Mouse (Mus musculus) frontal cortex, adult 2 months (tissue): ENCODE data around the gene Ttc27. TPM values are rescaled to one million over a fixed set of nuclear protein-coding genes. Genes with fewer than 3 reads are reported as not detected.

Source experiments
- DNase-seq, 2 experiments: peaks; one replicate each; pipeline ENCODE4 v3.0.0; 2022; ENCODE audit warnings: low spot score in 1 of 2; ENCODE audit errors: extremely low spot score in 1 of 2
- polyA plus RNA-seq: library from polyadenylated mRNA; depleted of rRNA; stranded (reverse); fragments of >200 nt; gene quantifications from 2 replicates; pipeline ENCODE4 v1.2.3, GENCODE M21; 2012

The Ttc27 gene
- polyA plus RNA-seq, 1 experiment: 13.5 TPM

DNA sequence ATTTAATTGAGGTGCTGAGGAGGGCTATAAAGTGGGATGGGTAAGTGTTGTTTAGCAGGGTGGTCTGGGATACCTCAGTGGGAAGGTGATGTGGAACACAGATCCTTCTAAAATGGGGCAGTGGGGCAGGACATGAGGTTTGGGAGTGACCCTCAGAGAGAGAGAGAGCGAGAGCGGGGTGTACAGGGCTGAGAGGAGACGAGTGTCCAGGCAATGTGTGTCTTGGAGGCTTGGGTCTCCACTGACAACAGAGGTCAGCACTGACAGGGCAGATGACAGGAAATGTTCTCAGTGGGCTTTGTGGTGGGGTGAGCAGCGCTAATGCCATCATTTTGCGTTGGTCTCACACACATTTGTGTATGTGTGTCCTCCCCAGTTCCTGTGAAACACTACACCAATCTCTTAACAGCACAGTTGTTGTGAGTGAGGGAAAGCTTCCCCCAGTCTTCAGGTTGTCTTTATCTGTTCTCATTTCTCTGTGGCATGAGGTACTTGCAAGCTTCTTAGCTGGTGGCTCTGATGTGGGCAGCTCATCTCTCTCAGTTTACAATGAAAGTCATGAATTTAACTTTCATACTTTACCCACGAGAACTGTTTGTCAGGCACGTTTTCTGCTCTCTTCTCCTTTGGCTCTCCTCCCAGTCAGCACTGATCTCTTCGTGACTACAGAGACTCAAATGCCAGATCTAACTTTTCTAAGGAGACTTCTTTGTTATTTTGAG is 35.5 kb downstream of the Ttc27 start:
- peak in 1 of 2 experiments; percentile 32 for DNase-seq

DNA sequence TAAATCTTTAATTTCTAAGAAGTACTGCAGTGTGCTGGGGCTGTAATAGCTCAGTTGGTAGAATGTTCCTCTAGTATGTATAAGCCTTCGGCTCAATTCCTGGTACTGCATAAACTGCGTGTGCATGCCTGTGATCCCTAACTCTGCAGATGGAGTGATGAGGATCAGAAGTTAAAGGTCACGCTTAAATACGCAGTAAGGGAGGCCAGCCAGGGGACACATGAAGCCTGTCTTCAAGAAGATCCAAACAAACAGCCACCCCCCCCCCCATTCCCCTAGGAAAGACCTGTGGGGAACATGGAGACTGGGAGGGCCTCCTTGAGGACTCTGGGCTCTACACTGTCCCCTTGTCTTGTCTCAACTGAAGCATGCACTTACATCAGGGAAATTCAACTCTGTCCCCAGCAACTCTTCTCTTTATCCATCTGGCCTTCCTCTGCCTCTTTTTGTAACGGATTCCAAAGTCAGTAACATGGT is 36.1 kb downstream of the Ttc27 start:
- no peak for DNase-seq

DNA sequence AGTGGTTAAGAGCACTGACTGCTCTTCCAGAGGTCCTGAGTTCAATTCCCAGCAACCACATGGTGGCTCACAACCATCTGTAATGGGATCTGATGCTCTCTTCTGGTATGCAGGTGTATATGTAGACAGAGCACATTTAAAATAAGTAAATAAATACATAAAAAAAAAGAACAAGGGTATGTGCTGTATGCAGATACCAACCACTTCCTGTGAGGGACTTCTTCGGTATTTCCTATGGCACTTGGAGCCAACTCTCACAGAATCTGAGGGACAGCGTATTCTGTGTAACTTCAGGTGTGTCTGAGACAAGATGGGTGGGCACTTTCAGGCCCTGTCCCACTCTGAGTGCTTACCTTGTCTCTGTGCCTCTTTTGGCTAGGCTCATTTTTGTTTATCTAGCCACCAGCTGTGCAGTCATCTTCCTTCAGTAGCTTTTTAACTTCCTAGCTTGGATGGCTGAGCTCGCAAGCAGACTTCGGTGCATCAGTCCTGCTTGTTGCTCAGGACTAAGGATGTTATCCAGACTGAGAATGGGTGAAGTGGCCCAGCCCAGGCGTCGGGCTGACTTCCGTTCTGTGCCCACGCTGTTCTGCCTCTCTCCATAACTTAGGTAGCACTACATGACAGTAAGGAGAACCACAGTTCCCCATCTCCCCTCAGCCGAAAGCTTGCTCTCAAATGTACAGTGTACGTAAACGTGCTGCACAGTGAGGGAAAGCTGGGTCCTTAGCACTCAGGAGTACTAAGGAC is 37.0 kb downstream of the Ttc27 start:
- DNase-seq: no peak

DNA sequence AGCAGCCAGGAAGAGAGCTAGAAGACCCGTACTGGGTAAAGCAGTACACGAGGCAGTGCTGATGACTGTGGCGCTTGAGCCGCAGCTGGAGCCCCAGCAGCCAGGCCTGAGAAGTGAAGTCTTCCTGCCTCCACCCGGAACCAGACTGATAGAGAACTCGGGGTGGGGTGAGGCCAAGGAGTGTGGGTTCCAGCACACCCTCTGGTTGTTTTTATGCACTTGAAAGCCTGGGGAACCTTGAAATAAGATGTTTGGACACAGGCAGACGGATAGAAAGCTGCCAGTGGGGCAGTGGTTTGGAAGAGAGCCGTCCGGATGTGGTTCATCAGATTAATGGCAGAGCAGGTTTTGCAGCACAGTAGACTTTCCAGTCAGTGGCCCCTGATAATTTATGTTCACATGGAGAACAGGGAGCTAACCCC is 51.9 kb downstream of the Ttc27 start:
- no peak for DNase-seq

DNA sequence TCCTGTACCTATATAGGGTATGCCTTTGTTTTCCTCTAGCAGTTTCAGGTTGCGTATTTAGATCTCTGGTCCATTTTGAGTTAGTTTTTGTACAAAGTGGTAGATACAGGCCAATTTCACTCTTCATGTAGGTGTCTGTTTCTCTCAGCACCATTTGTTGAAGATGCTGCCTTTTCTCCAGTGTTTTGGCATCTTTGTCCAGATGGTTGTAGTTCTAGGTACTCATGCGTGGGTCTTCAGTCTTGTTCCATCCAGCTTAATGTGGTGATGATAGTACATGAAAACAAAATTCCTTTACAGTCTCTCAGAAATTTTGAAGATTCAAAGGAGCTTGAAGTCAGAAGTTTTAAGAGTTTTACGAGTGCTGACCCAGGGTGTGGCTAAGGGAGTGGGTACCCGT is 54.8 kb downstream of the Ttc27 start:
- no peak for DNase-seq

DNA sequence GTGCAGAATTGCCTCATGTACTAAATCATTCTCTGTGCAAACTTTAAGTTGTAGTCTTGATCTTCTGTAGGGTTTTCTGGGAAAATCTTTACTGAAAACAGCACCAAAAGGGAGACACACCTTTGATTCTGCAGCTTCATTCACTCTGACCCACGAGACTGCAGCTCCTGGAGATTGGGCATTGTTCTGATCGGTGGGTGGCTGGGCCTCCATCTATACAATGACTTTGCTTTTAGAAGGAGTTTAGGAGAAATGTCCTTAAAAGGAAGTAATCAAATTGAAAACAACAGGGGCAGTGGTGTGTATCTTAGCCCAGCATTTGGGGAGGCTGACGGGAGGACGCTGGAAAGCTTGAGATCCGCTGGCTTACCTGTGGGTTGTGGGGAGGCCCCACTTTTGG is 56.0 kb downstream of the Ttc27 start:
- no peak for DNase-seq

DNA sequence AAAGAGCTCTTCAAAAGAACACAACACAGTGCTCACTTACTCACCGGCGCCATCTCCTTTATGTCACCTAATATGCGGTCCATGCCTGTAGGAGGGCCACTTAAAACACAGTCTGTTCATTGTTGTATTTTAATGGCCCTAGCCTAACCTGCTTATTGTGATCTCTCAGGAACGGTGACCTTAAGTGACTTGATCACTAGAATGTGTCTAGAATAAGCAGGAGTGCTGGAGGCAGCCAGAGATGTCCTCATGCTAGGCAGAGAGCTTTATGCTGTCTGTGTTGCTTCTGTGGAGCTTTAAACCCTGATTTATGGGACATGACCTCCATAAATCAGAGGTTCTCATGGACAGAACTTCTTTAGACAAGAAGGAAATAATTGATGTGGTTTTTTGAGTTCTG is 62.6 kb downstream of the Ttc27 start:
- no peak for DNase-seq

DNA sequence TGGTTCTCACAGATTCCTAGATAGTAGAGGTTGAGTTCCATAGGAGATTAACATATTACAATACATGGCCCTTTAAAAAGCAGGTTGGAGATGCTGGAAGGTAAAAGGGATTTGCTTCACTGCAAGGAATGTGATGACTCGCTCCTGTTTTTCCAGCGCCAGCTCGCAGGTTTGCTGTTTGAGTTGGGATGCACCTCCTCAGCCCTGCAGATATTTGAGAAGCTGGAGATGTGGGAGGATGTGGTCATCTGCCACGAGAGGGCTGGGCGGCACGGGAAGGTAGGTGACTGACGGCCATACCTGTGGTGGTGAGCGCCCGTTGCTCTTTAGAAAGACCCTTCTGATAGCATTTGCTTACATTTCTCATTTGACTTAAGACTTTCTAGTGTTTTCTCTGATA is 63.1 kb downstream of the Ttc27 start:
- no peak for DNase-seq

DNA sequence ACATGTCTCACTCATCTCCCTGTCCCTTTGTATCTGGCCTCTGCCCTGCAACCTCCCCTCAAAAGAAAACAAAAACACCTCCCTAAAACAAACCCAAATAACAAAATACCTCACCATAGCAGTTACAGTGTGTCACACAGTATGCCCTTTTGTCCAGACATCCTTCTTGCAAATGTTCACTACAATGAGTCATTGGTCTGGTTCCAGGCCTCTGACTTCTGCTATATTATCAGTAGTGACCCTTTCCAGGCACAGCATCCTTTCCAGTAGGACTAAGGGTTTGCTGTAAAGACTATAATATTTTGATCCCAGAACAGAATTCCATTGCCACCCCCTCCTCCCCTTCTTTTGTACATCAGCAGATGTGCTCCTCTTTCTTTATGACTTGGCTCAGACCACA is 64.4 kb downstream of the Ttc27 start:
- DNase-seq: no peak

DNA sequence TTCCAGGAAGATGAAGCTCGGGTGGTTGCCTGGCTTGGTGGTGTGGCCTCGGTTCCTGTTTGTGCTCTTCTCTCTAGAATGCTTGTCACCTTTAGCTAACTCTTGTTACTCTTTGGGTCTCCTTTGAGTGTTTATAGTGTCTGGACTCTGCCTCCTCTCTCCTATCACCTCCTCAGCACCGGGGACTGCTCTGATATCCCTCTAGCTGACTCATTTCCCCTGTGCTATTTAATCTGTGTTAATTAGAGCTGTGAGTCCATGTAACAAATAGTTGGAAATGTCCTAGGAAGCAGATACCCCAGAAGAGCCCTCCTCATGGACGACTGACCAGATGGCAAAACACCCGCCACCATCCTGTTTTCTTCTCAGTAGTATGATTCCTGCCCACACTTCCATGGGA is 68.1 kb downstream of the Ttc27 start:
- no peak for DNase-seq

DNA sequence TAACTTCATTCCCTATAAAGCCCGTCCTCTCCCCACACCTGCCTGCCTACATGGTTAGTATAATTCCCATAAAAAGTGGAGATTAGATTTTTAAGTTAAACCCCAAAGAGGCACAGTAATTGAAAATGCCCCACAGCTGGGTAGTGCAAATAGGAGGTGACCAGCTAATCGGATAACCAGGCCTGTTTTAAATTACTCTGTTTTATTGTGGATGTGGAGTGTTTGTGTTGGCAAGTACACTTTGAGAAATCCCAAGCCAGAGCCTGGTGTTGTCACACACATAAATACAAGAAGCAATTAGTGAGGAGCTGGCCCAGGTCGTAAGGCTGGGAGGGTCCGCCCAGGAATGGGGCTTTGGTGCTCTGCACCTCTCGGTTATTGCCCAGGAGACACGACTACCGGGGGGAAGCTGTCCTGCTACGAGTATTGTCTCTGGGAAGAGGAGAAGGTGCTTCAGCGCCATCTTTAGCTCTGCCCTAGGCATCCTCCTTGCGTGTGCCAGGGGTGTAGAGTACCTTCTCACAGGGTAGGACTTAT is 68.7 kb downstream of the Ttc27 start:
- no peak for DNase-seq

DNA sequence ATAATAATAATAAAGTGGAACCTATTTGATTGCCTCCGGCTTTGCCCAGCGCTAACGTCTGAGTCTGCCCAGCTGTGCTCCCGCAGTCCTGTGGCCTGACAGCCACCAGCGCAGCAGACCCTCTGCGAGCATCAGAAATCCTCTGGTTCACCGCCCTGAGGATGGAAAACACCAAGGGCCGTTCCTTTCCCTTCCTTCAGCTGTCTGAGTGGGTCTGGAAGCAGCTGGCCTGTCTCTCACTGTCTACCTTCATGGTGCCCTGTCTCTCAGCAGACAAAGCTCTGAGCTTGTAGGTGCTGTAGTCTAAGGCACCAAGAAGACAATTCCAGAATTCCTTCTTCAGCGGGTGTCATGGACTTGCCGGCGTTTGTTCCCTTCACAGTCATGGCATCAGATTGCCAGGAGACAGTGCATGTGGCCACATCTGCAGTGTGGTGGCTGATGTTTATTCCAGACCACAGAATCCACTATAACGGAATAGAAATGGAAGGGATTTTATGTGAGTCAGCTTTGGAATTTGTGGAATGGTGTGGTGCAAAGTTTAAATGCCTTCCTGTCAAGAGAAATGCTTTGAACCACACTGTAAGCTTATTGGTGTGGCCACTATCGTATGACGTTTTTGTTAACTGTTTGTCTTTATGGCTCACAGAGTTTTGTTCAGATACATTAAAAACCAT is 78.6 kb downstream of the Ttc27 start:
- DNase-seq: no peak

DNA sequence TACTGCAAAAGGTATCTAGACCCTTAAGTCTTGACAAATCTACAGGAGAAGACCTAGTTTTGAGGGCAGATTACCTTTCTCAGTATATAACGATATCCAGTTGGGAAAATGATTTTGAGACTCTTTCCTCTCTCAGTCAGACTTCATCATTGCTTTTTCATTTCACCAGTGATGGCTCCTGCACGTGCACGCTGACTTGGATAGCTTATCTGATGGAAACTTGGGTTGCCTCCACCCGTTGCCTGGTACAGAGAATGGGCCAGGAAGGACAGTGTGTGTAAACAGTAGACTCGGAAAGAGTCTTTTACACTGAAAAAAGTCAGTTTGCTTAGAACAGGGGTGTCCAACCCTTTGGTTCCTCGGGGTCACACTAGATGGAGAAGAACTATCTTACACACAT is 82.3 kb downstream of the Ttc27 start:
- no peak for DNase-seq

DNA sequence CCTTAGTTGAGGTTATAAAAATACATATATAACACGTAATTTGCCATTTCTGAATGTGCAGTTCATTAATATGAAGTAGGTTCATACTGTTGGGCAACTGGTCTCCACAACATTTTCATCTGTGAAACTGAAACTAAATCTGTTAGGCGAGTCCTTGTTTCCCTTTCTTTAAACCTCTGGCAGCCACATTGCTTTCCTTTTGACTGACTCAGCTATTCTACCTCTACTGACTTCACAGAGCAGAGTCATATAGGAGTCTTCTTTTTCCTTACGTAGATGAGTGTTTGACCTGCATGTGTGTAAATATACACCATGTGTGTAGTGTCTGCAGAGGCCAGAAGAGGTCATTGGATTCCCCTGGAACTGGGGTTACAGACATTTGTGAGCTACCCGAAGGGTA is 85.2 kb downstream of the Ttc27 start:
- no peak for DNase-seq

DNA sequence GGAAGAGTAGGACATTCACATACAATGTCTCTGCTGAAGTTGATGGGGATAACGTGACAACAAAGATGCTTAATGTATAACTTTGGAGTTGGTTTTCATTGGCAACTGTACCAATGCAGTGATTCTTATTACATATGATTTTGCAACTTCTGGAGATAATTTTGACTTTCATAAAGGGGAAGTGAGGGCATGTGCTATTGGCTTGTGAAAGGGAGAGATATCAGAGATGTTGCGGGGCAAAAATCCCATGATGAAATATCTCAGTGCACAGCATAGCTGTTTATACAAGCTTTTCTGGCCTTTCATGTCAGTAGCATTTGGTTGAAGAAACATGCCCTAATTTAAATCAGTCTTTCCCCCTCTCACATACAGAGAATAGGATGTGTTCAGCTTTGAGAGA is 86.3 kb downstream of the Ttc27 start:
- DNase-seq: no peak

DNA sequence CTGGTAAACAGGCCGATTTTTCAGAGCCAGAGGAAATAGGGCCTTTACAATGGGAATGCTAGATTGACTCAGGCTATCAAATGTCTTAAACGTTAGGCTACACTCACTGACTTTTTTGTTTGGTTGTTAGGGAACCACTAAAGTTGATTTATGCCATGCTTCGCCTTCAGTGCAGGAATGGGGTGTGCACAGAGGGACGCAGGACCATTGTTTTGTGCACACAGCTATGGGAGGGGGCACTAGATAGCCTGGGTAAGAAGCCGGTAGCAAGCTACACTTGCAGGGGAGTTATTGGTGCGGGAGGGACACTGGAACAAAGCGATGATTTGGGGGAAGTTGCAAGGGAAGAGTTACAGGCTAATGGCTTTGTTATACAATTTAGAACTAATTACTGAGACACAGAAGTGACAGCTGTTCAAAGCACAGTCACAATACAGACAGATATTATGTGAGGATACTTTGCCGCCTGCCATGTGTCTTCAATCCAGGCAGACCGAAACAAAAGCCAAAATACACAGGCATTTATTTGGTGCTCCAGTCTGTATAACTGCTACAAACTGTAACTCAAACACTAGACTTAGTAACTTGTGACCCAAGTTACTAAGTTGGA is 86.9 kb downstream of the Ttc27 start:
- no peak for DNase-seq

DNA sequence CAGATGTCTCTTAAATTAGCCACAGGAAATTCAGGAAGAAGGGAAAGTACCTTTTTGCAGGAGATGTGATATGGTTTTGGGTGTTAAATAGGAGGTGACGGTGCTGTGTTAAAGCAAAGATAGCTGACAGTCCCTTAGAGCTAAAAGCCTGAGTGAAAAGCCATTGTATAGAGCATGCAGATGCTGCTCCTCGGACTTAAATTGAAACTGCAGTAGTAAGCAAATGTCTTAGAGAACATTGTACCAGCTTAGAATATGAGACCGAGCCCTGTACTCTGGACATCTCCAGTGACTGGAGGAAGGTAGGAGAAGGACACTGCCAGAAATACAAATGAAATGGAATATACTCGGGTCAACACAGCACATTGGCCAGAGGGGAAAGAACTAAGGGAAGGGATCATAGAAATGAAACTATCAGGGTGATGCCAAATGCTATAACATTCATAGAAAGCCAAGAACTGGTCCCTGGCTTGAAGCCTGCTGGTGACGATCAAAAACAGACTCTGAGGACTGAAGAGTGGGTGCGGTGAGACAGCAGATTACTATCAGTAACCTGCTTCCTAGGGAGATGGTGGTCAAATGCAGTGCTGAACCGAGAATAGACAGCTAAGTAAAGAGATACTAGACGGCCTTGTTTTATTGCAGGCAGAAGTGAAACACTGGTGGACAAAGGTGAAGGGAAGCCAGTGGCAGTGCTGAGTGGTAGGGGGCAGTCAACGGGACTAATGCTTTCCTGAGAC is 90.1 kb downstream of the Ttc27 start:
- no peak for DNase-seq

DNA sequence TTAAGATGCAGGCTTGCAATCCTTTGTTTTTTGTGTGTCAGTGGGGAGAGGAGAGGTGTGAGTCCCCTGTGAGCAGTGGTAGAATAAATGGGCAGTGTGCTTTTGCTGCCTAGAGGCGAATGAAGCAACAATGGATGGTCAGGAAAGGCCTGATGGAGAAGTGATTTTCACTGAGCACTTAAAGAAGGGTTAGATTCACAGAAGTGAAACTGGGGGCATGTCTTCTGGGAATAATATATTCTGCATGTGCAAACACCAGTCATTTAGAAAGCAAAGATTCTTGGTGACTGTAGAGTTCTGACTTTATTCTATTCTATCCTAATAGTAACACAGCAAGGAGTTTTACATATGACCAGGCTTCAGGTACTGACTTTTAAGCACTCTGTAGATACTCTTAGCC is 90.8 kb downstream of the Ttc27 start:
- no peak for DNase-seq

DNA sequence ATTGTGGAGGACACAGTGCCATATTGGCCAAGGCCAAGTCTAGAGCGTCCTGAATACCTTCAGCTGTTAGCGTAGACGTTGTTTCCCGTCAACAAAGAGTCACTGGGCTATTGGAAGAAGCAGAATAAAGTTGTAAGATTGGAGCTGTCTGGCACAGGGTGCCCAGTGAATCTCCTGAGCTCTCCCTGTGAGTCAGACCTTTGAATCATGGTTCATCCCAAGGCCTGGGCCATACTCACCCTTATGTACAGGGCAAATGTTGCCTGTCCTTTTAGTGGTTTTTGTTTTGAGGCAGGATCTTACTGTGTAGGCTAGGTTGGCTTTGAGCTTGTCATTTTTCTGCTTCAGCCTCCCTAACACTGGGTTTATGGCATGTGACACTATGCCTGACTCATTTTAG is 91.4 kb downstream of the Ttc27 start:
- DNase-seq: no peak

DNA sequence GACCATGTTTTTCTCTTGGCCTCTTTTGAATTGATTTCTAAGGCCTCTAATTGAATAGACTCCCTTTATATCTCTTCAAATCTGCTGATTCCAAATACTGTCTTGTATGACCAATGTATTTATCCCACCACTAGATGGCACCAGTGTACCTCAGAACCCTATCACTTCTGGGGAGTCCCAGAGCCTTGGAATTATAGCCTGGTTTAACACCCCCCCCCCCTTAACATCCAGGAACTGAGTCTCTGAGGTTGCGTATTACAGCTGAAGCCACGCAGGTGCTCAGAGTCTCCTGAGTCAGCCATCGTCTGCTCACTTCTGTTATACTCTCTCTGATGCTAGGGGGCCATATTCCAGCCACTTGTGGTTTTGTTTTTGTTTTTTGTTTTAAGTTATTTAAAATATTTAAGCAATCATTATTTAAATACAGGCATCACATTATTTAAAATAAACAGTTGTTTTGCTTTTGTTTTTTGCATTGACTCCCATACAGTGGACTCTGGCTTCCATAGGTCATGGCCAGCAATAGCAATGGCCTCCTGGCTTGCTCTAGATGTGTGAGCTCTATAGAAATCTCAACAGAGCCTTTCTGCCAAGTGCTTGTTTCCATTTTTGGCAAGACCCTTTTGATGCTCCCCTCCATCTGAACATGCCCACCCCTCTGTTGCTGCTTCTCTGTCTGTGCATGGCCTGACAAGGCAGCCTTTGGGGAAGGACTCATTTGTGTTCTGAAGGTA is 93.5 kb downstream of the Ttc27 start:
- DNase-seq: peak in 1 of 2 experiments; percentile 83
